ENCODE assay signal across 33 mouse cellular contexts in the genomic region with DNA sequence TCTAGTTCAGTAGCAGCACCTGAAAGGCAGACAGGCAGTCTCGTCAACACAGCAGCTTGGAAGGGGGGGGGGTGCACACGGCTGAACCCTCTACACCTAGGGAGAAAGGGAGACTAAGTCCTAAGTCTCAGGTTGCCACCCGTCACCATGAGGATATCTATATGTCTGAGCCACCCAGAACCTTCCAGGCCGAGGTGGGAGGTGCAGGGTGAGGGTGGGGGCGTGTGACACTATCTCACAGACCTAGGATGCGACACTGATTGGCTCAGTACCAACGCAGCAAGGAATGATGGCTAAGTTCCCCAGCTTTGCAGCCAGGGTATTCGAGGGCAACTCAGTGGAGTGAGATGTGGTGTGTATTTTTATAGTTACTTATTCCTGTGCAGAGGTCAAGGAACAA. TPM values are rescaled to one million over a fixed set of nuclear protein-coding genes. Genes with fewer than 3 reads are reported as not detected.
A peak's percentile ranks its signal among the peaks of the same experiment; 100 is the strongest.
DNase-seq lines count a peak whose midpoint lies in the region; ATAC-seq and TF ChIP-seq lines count a peak whose summit lies in the region.
"Had no signal": no experiment of that assay in that cellular context is flagged by ENCODE, and none has a peak within 500 bp of the region (broad histone marks: within the 10 kb centered on the region; RNA-seq: fewer than 3 reads in every experiment).

No protein-coding gene starts in this region.

- H3K4me1 ChIP-seq in heart, embryonic 15.5 days (replicated peaks) = peaks cover 35% of the 10 kb centered on the region
- H3K4me1 ChIP-seq in liver, embryonic 11.5 days (replicated peaks; ENCODE audit: control insufficient read depth, insufficient read depth, low read length) = peaks cover 50% of the 10 kb centered on the region
- peaks cover 22% of the 10 kb centered on the region for H3K4me1 ChIP-seq in liver, postnatal 0 days (ENCODE audit: insufficient read depth)

- no peak for ATAC-seq in heart, embryonic 15.5 days (replicated peaks; ENCODE audit: insufficient number of reproducible peaks, insufficient read depth, low FRiP score, low read depth)
- ATAC-seq in erythroid progenitor cell, adult 5-6 weeks (replicated peaks; ENCODE audit: low FRiP score, poor library complexity, severe bottlenecking) = peak; percentile 31; the same call in 1 of the 2 replicates
- ATAC-seq in liver, embryonic 11.5 days (replicated peaks; ENCODE audit: low FRiP score) = peak; percentile 58
- ATAC-seq in liver, postnatal 0 days = no peak
- ATAC-seq: forebrain, embryonic 15.5 days; Patski had no signal

- TF ChIP-seq CTCF in liver, postnatal 0 days (IDR thresholded peaks at IDR 0.05; ENCODE audit: low read depth) = no peak

- H3K36me3 ChIP-seq in heart, embryonic 15.5 days = peaks cover 14% of the 10 kb centered on the region
- H3K36me3 ChIP-seq in liver, embryonic 11.5 days (ENCODE audit: control insufficient read depth, insufficient read depth, low read length) = peaks cover 17% of the 10 kb centered on the region
- H3K36me3 ChIP-seq in liver, postnatal 0 days (replicated peaks; ENCODE audit: insufficient read depth, low read length) = peaks cover 28% of the 10 kb centered on the region

- no peak overlapping the region for H3K9ac ChIP-seq in heart, embryonic 15.5 days
- no peak overlapping the region for H3K9ac ChIP-seq in liver, embryonic 11.5 days (ENCODE audit: low read depth, low read length)
- no peak overlapping the region for H3K9ac ChIP-seq in liver, postnatal 0 days (replicated peaks)
- H3K9ac ChIP-seq: forebrain, embryonic 15.5 days; heart, embryonic 12.5 days; neural tube, embryonic 15.5 days had no signal

- no peak overlapping the region for H3K4me2 ChIP-seq in heart, embryonic 15.5 days
- peak overlapping the region; percentile 58 for H3K4me2 ChIP-seq in liver, embryonic 11.5 days
- no peak overlapping the region for H3K4me2 ChIP-seq in liver, postnatal 0 days (ENCODE audit: low read depth, low read length)
- H3K4me2 ChIP-seq: forebrain, embryonic 15.5 days; heart, embryonic 12.5 days; hindbrain, embryonic 13.5 days; neural tube, embryonic 15.5 days had no signal

- WGBS in heart, embryonic 15.5 days = 73% methylated on average over 8 of the region's 8 CpGs
- WGBS in liver, embryonic 11.5 days = 52% methylated on average over 8 of the region's 8 CpGs
- WGBS in liver, postnatal 0 days (ENCODE audit: insufficient replicate concordance) = 55% methylated on average over 8 of the region's 8 CpGs

- H3K27ac ChIP-seq in heart, embryonic 15.5 days = peak overlapping the region; percentile 89
- H3K27ac ChIP-seq in liver, embryonic 11.5 days (ENCODE audit: low read depth, low read length) = peak overlapping the region; percentile 94
- 0 out of 2 replicates have a peak overlapping the region, but pooled peaks have one; percentile 6 for H3K27ac ChIP-seq in liver, postnatal 0 days (ENCODE audit: low read depth)
- H3K27ac ChIP-seq: forebrain, embryonic 15.5 days; hindbrain, embryonic 13.5 days; neural tube, embryonic 15.5 days had no signal

- no peaks in the 10 kb centered on the region for H3K27me3 ChIP-seq in heart, embryonic 15.5 days
- H3K27me3 ChIP-seq in liver, embryonic 11.5 days (replicated peaks; ENCODE audit: control insufficient read depth, insufficient read depth, low read length) = no peaks in the 10 kb centered on the region
- no peaks in the 10 kb centered on the region for H3K27me3 ChIP-seq in liver, postnatal 0 days (ENCODE audit: insufficient read depth, low read length)
- H3K27me3 ChIP-seq: forebrain, embryonic 15.5 days; heart, embryonic 12.5 days; hindbrain, embryonic 13.5 days; neural tube, embryonic 15.5 days; Patski had no signal

- no peak for TF ChIP-seq EP300 in liver, postnatal 0 days (IDR thresholded peaks at IDR 0.05; ENCODE audit: low read depth)

- no peak for DNase-seq in heart, postnatal 4 days
- no peak for DNase-seq in liver, embryonic 11.5 days (ENCODE audit: low spot score)
- DNase-seq in liver, postnatal 0 days = no peak
- no peak for DNase-seq in cerebellum, adult 11 months
- no peak for DNase-seq in ovary, postnatal 36 days (ENCODE audit: low spot score)
- DNase-seq in right cerebral cortex, adult 2 months (ENCODE audit: low spot score in 2 of 2) = no peak
- DNase-seq: cerebellum, adult 11-12 months; kidney, adult 11 months; lung, adult 2 months; lung, postnatal 14 days; right cerebral cortex, postnatal 14 days; spleen, adult 18-20 months; thymus, adult 18-20 months; thymus, postnatal 36 days had no signal

- H3K9me3 ChIP-seq in heart, embryonic 15.5 days (replicated peaks) = no peaks in the 10 kb centered on the region
- H3K9me3 ChIP-seq in liver, embryonic 11.5 days (ENCODE audit: control insufficient read depth, low read length) = no peaks in the 10 kb centered on the region
- no peaks in the 10 kb centered on the region for H3K9me3 ChIP-seq in liver, postnatal 0 days (ENCODE audit: low read length)
- H3K9me3 ChIP-seq: forebrain, embryonic 15.5 days; heart, embryonic 12.5 days; hindbrain, embryonic 13.5 days; neural tube, embryonic 15.5 days had no signal

- H3K4me3 ChIP-seq in heart, embryonic 15.5 days = no peak overlapping the region
- no peak overlapping the region for H3K4me3 ChIP-seq in liver, embryonic 11.5 days (ENCODE audit: low read depth, low read length)
- H3K4me3 ChIP-seq in liver, postnatal 0 days (ENCODE audit: low read depth, low read length) = no peak overlapping the region
- H3K4me3 ChIP-seq: forebrain, embryonic 15.5 days; heart, embryonic 12.5 days; hindbrain, embryonic 13.5 days; neural tube, embryonic 15.5 days had no signal

RNA-seq across cellular contexts. Expression of a gene that starts 14.9 kb away (rescaled TPM):
- 39.0 and 52.9 TPM in 2 replicates for polyA plus RNA-seq in heart, embryonic 15.5 days (2015; fragmentation: Nextera tagmentation; extraction: Ambion mirVana)
- total RNA-seq in heart, postnatal 4 days (2021) = 10 to 100 TPM; 15.9 to 17.6 TPM
- 11.7 and 11.9 TPM in 2 replicates for total RNA-seq in erythroid progenitor cell, adult 5-6 weeks (2015; ENCODE audit: low replicate concordance)
- total RNA-seq in erythroid progenitor cell, adult 5-6 weeks (2017; ENCODE audit: low replicate concordance) = 14.5 TPM in 1 of 2 replicates, not detected in the other
- 70.3 and 75.6 TPM in 2 replicates for polyA plus RNA-seq in liver, embryonic 11.5 days (2014; fragmentation: Nextera tagmentation; extraction: Ambion mirVana)
- polyA plus RNA-seq in liver, postnatal 0 days (2015; fragmentation: Nextera tagmentation; extraction: Ambion mirVana) = 31.2 and 32.5 TPM in 2 replicates

RNA-seq across cellular contexts. Expression of a gene that starts 33.1 kb away (rescaled TPM):
- polyA plus RNA-seq in heart, embryonic 15.5 days (2015; fragmentation: Nextera tagmentation; extraction: Ambion mirVana) = 31.0 and 43.2 TPM in 2 replicates
- total RNA-seq in heart, postnatal 4 days (2021) = 10 to 100 TPM; 38.8 to 49.5 TPM
- total RNA-seq in erythroid progenitor cell, adult 5-6 weeks (2015; ENCODE audit: low replicate concordance) = 57.0 and 59.5 TPM in 2 replicates
- total RNA-seq in erythroid progenitor cell, adult 5-6 weeks (2017; ENCODE audit: low replicate concordance) = 51.1 and 56.1 TPM in 2 replicates
- 37.5 and 46.1 TPM in 2 replicates for polyA plus RNA-seq in liver, embryonic 11.5 days (2014; fragmentation: Nextera tagmentation; extraction: Ambion mirVana)
- polyA plus RNA-seq in liver, postnatal 0 days (2015; fragmentation: Nextera tagmentation; extraction: Ambion mirVana) = 10.5 and 11.1 TPM in 2 replicates

RNA-seq across cellular contexts. Expression of a gene that starts 33.9 kb away (rescaled TPM):
- 28.3 and 42.0 TPM in 2 replicates for polyA plus RNA-seq in heart, embryonic 15.5 days (2015; fragmentation: Nextera tagmentation; extraction: Ambion mirVana)
- total RNA-seq in heart, postnatal 4 days (2021) = 10 to 100 TPM; 60.6 to 60.8 TPM
- 113 and 121 TPM in 2 replicates for total RNA-seq in erythroid progenitor cell, adult 5-6 weeks (2015; ENCODE audit: low replicate concordance)
- total RNA-seq in erythroid progenitor cell, adult 5-6 weeks (2017; ENCODE audit: low replicate concordance) = 124 and 147 TPM in 2 replicates
- 81.2 and 96.5 TPM in 2 replicates for polyA plus RNA-seq in liver, embryonic 11.5 days (2014; fragmentation: Nextera tagmentation; extraction: Ambion mirVana)
- polyA plus RNA-seq in liver, postnatal 0 days (2015; fragmentation: Nextera tagmentation; extraction: Ambion mirVana) = 26.7 TPM in 2 replicates

RNA-seq across cellular contexts. Expression of a gene that starts 45.1 kb away (rescaled TPM):
- not detected in 2 replicates for polyA plus RNA-seq in heart, embryonic 15.5 days (2015; fragmentation: Nextera tagmentation; extraction: Ambion mirVana)
- not detected for total RNA-seq in heart, postnatal 4 days (2021)
- total RNA-seq in erythroid progenitor cell, adult 5-6 weeks (2015; ENCODE audit: low replicate concordance) = not detected in 2 replicates
- not detected in 2 replicates for total RNA-seq in erythroid progenitor cell, adult 5-6 weeks (2017; ENCODE audit: low replicate concordance)
- polyA plus RNA-seq in liver, embryonic 11.5 days (2014; fragmentation: Nextera tagmentation; extraction: Ambion mirVana) = not detected in 2 replicates
- polyA plus RNA-seq in liver, postnatal 0 days (2015; fragmentation: Nextera tagmentation; extraction: Ambion mirVana) = not detected in 2 replicates
- total RNA-seq: adrenal gland, adult 18-20 months; adrenal gland, postnatal 4 days; ES-E14; gastrocnemius, adult 8-10 months; heart, postnatal 25 days; layer of hippocampus, postnatal 14 days; left cerebral cortex, adult 8-10 months; midbrain, postnatal 0 days had no signal
- polyA plus RNA-seq: embryonic facial prominence, embryonic 14.5 days; forebrain, embryonic 15.5 days; gonadal fat pad, adult 2 months; heart, embryonic 12.5 days; hindbrain, embryonic 13.5 days; kidney, postnatal 0 days; limb, embryonic 11.5 days; lung, adult 2 months; midbrain, postnatal 0 days; neural tube, embryonic 15.5 days had no signal

RNA-seq across cellular contexts. Expression of a gene that starts 50.1 kb away (rescaled TPM):
- polyA plus RNA-seq in heart, embryonic 15.5 days (2015; fragmentation: Nextera tagmentation; extraction: Ambion mirVana) = not detected in 2 replicates
- total RNA-seq in heart, postnatal 4 days (2021) = not detected
- not detected in 2 replicates for total RNA-seq in erythroid progenitor cell, adult 5-6 weeks (2015; ENCODE audit: low replicate concordance)
- not detected in 2 replicates for total RNA-seq in erythroid progenitor cell, adult 5-6 weeks (2017; ENCODE audit: low replicate concordance)
- 0.12 TPM in 1 of 2 replicates, not detected in the other for polyA plus RNA-seq in liver, embryonic 11.5 days (2014; fragmentation: Nextera tagmentation; extraction: Ambion mirVana)
- not detected in 2 replicates for polyA plus RNA-seq in liver, postnatal 0 days (2015; fragmentation: Nextera tagmentation; extraction: Ambion mirVana)
- total RNA-seq: adrenal gland, adult 18-20 months; ES-E14; gastrocnemius, adult 8-10 months; heart, postnatal 25 days had no signal
- polyA plus RNA-seq: gonadal fat pad, adult 2 months; heart, embryonic 12.5 days; kidney, postnatal 0 days; lung, adult 2 months; Patski had no signal

Comparison
In these comparisons a context has a peak if more than half of its experiments do, and no peak if none do; other contexts are left out.
1. ATAC-seq: peak in erythroid progenitor cell, adult 5-6 weeks (single experiment) and liver, embryonic 11.5 days (single experiment); none in heart, embryonic 15.5 days (single experiment) and liver, postnatal 0 days (single experiment).
2. H3K27ac ChIP-seq: peak in every context shown above with its lines; median percentile 94 in liver, embryonic 11.5 days; 89 in heart, embryonic 15.5 days; 6 in liver, postnatal 0 days.